Mouse (Mus musculus) E14TG2a.4 (cell line): ENCODE measurements around the gene Ciita.

Source experiments
- H3K27me3 ChIP-seq: 2 replicates; pipeline ENCODE4 v1.6.1; 2014; ENCODE audit warnings: low read length, control low read depth; ENCODE audit not compliant: insufficient read depth
- H3K36me3 ChIP-seq: 2 replicates; pipeline ENCODE4 v1.6.1; 2014; ENCODE audit warnings: low read length, control low read depth; ENCODE audit not compliant: insufficient read depth
- H3K4me1 ChIP-seq: replicated peaks from 2 replicates; pipeline ENCODE4 v1.6.1; 2014; ENCODE audit warnings: low read depth, low read length, control low read depth
- H3K4me3 ChIP-seq: replicated peaks from 2 replicates; pipeline ENCODE4 v1.5.1; 2014; ENCODE audit warnings: mild to moderate bottlenecking, low read length
- H3K9me3 ChIP-seq: 2 replicates; pipeline ENCODE4 v1.6.1; 2014; ENCODE audit warnings: low read length, control low read depth
- CTCF ChIP-seq: conservative IDR thresholded peaks from 2 replicates; pipeline ENCODE4 v1.5.1; 2014; ENCODE audit warnings: low read length
- NANOG ChIP-seq: IDR thresholded peaks from 2 replicates; pipeline ENCODE4 v1.6.1; 2014; ENCODE audit warnings: borderline replicate concordance, low read length, mixed read lengths
- POU5F1 ChIP-seq: IDR thresholded peaks from 2 replicates; pipeline ENCODE4 v1.6.1; 2014; ENCODE audit warnings: low read length, borderline replicate concordance

Gene Ciita

GRCm38 (mm10) chr16:10515953-10516572, 36.2 kb downstream of the Ciita start:
- H3K36me3 ChIP-seq, result no peaks in the 10 kb centered on the region
- no peak overlapping the region for H3K4me3 ChIP-seq
- H3K9me3 ChIP-seq, result peaks cover 5% of the 10 kb centered on the region
- H3K27me3 ChIP-seq, result peaks cover 13% of the 10 kb centered on the region
- TF ChIP-seq NANOG (no peak), CTCF (no peak), POU5F1 (no peak)
- peaks cover 13% of the 10 kb centered on the region for H3K4me1 ChIP-seq

GRCm38 (mm10) chr16:10518030-10518429, 38.2 kb downstream of the Ciita start:
- peaks cover 13% of the 10 kb centered on the region for H3K4me1 ChIP-seq
- no peak overlapping the region for H3K4me3 ChIP-seq
- TF ChIP-seq POU5F1, result no peak
- no peak for TF ChIP-seq CTCF
- no peak for TF ChIP-seq NANOG
- peaks cover 5% of the 10 kb centered on the region for H3K9me3 ChIP-seq
- 0 out of 2 replicates have a peak, but pooled peaks cover under 1% of the 10 kb centered on the region for H3K27me3 ChIP-seq
- no peaks in the 10 kb centered on the region for H3K36me3 ChIP-seq

GRCm38 (mm10) chr16:10520908-10521614, 41.2 kb downstream of the Ciita start:
- Histone ChIP-seq H3K4me3 (no peak overlapping the region), H3K4me1 (peaks cover 11% of the 10 kb centered on the region), H3K9me3 (peaks cover 5% of the 10 kb centered on the region), H3K27me3 (no peaks in the 10 kb centered on the region; the same call in 1 of the 2 replicates), H3K36me3 (no peaks in the 10 kb centered on the region)
- TF ChIP-seq CTCF, result peak; percentile 75
- TF ChIP-seq POU5F1, result no peak
- no peak for TF ChIP-seq NANOG

- H3K36me3 ChIP-seq, result no peaks in the 10 kb centered on the region
- no peak overlapping the region for H3K4me3 ChIP-seq
- no peaks in the 10 kb centered on the region; the same call in 1 of the 2 replicates for H3K27me3 ChIP-seq
- 0 out of 2 replicates have a peak, but pooled peaks cover 2% of the 10 kb centered on the region for H3K9me3 ChIP-seq
- TF ChIP-seq POU5F1 (no peak), NANOG (no peak), CTCF (peak; percentile 78)
- H3K4me1 ChIP-seq, result no peaks in the 10 kb centered on the region
Measured at GRCm38 (mm10) chr16:10522811-10523210, 43.0 kb downstream of the Ciita start.

GRCm38 (mm10) chr16:10523650-10524049, 43.8 kb downstream of the Ciita start:
- Histone ChIP-seq H3K4me3 (no peak overlapping the region), H3K36me3 (no peaks in the 10 kb centered on the region), H3K9me3 (no peaks in the 10 kb centered on the region), H3K4me1 (no peaks in the 10 kb centered on the region), H3K27me3 (no peaks in the 10 kb centered on the region; the same call in 1 of the 2 replicates)
- TF ChIP-seq POU5F1 (no peak), NANOG (no peak), CTCF (no peak)

- Histone ChIP-seq H3K4me3 (no peak overlapping the region), H3K9me3 (no peaks in the 10 kb centered on the region), H3K36me3 (no peaks in the 10 kb centered on the region), H3K27me3 (no peaks in the 10 kb centered on the region; the same call in 1 of the 2 replicates), H3K4me1 (peaks cover 6% of the 10 kb centered on the region; the same call in 1 of the 2 replicates)
- TF ChIP-seq POU5F1, result no peak
- no peak for TF ChIP-seq NANOG
- no peak for TF ChIP-seq CTCF
Measured at GRCm38 (mm10) chr16:10524866-10525609, 45.2 kb downstream of the Ciita start.

- Histone ChIP-seq H3K36me3 (no peaks in the 10 kb centered on the region), H3K4me1 (peaks cover 12% of the 10 kb centered on the region), H3K9me3 (no peaks in the 10 kb centered on the region), H3K4me3 (no peak overlapping the region), H3K27me3 (no peaks in the 10 kb centered on the region; the same call in 1 of the 2 replicates)
- TF ChIP-seq POU5F1 (no peak), NANOG (no peak), CTCF (no peak)
Measured at GRCm38 (mm10) chr16:10525610-10525980, 45.7 kb downstream of the Ciita start.

GRCm38 (mm10) chr16:10527046-10527644, 47.3 kb downstream of the Ciita start:
- Histone ChIP-seq H3K9me3 (no peaks in the 10 kb centered on the region), H3K27me3 (no peaks in the 10 kb centered on the region; the same call in 1 of the 2 replicates)
- TF ChIP-seq POU5F1 (no peak), NANOG (no peak), CTCF (no peak)

More at GRCm38 (mm10) chr16:10527046-10527644, 47.3 kb downstream of the Ciita start:
- peaks cover 14% of the 10 kb centered on the region for H3K4me1 ChIP-seq
- no peaks in the 10 kb centered on the region for H3K36me3 ChIP-seq
- no peak overlapping the region for H3K4me3 ChIP-seq
